Mouse (Mus musculus) midbrain, embryonic 13.5 days (tissue): ENCODE results near the gene Idh2. TPM values are rescaled to one million over a fixed set of nuclear protein-coding genes. Genes with fewer than 3 reads are reported as not detected.
A peak's percentile ranks its signal among the peaks of the same experiment; 100 is the strongest.

ENCODE experiments used
- ATAC-seq: fragments of 200-750 bp; cut with Nextera tagmentation; 2 replicates; pipeline ENCODE4 v1.8.0; 2017; ENCODE audit warnings: mild to moderate bottlenecking, moderate TSS enrichment, moderate library complexity
- H3K27ac ChIP-seq: fragments of 300-500 bp; sonication (generic); 2 replicates; pipeline ENCODE4 v1.5.1; 2015; ENCODE audit warnings: inconsistent platforms, mild to moderate bottlenecking, moderate library complexity
- H3K27me3 ChIP-seq: fragments of 300-500 bp; sonication (generic); 2 replicates; pipeline ENCODE4 v1.6.1; 2015; ENCODE audit warnings: mild to moderate bottlenecking, inconsistent platforms
- H3K36me3 ChIP-seq: fragments of 300-500 bp; sonication (generic); 2 replicates; pipeline ENCODE4 v1.6.1; 2015; ENCODE audit warnings: mild to moderate bottlenecking, inconsistent platforms
- H3K4me1 ChIP-seq: fragments of 300-500 bp; sonication (generic); replicated peaks from 2 replicates; pipeline ENCODE4 v1.6.1; 2015; ENCODE audit warnings: inconsistent platforms
- H3K4me2 ChIP-seq: fragments of 300-500 bp; sonication (generic); replicated peaks from 2 replicates; pipeline ENCODE4 v1.6.1; 2015; ENCODE audit warnings: moderate library complexity, mild to moderate bottlenecking, inconsistent platforms
- H3K4me3 ChIP-seq: fragments of 300-500 bp; sonication (generic); replicated peaks from 2 replicates; pipeline ENCODE4 v1.5.1; 2015; ENCODE audit warnings: mild to moderate bottlenecking, inconsistent platforms
- H3K9ac ChIP-seq: fragments of 300-500 bp; sonication (generic); replicated peaks from 2 replicates; pipeline ENCODE4 v1.6.1; 2015; ENCODE audit warnings: mild to moderate bottlenecking, inconsistent platforms
- H3K9me3 ChIP-seq: fragments of 300-500 bp; sonication (generic); 2 replicates; pipeline ENCODE4 v1.6.1; 2016; ENCODE audit warnings: mild to moderate bottlenecking, inconsistent platforms
- WGBS: fragments of 180-500 bp; shearing (Covaris S2); methylation state at CpG from one replicate; pipeline ENCODE4 v1.1.7; 2015; 5-methylcytosine and 5-hydroxymethylcytosine counted together
- polyA plus RNA-seq: library from polyadenylated mRNA; unstranded; fragments of >200 nt; fragmentation: Nextera tagmentation; extraction: Ambion mirVana; gene quantifications from 2 replicates; pipeline ENCODE4 v1.2.1, GENCODE M21; 2015

Idh2 gene
- polyA plus RNA-seq, 1 experiment from 2014 or later, result 296 TPM

- no peak for ATAC-seq
- Histone ChIP-seq H3K27ac (peak overlapping the region; percentile 27), H3K36me3 (no peaks in the 10 kb centered on the region), H3K9ac (0 out of 2 replicates have a peak overlapping the region, but pooled peaks have one; percentile 7), H3K9me3 (no peaks in the 10 kb centered on the region), H3K4me3 (no peak overlapping the region), H3K27me3 (no peaks in the 10 kb centered on the region), H3K4me2 (0 out of 2 replicates have a peak overlapping the region, but pooled peaks have one; percentile 0), H3K4me1 (peaks cover 47% of the 10 kb centered on the region)
- WGBS, result 47% methylated on average over 15 of the region's 15 CpGs
Measured at GRCm38 (mm10) chr7:80063902-80064736, 51.1 kb downstream of the Idh2 start.

- no peaks in the 10 kb centered on the region for H3K36me3 ChIP-seq
- WGBS, result 59% methylated on average over 5 of the region's 5 CpGs
- H3K27ac ChIP-seq, result peak overlapping the region; percentile 27
- peak; percentile 27; the same call in 1 of the 2 replicates for ATAC-seq
- no peak overlapping the region for H3K4me3 ChIP-seq
- H3K4me2 ChIP-seq, result 0 out of 2 replicates have a peak overlapping the region, but pooled peaks have one; percentile 0
- no peaks in the 10 kb centered on the region for H3K27me3 ChIP-seq
- H3K9me3 ChIP-seq, result no peaks in the 10 kb centered on the region
- H3K4me1 ChIP-seq, result peaks cover 49% of the 10 kb centered on the region
- no peak overlapping the region for H3K9ac ChIP-seq
Measured at GRCm38 (mm10) chr7:80063244-80063643, 51.9 kb downstream of the Idh2 start.

- no peaks in the 10 kb centered on the region for H3K9me3 ChIP-seq
- peaks cover 55% of the 10 kb centered on the region for H3K4me1 ChIP-seq
- no peaks in the 10 kb centered on the region for H3K27me3 ChIP-seq
- no peak overlapping the region for H3K4me2 ChIP-seq
- H3K36me3 ChIP-seq, result no peaks in the 10 kb centered on the region
- no peak overlapping the region for H3K9ac ChIP-seq
- ATAC-seq, result no peak
- no peak overlapping the region for H3K4me3 ChIP-seq
- no peak overlapping the region for H3K27ac ChIP-seq
- WGBS, result 83% methylated on average over 17 of the region's 17 CpGs
Measured at GRCm38 (mm10) chr7:80062083-80062826, 52.9 kb downstream of the Idh2 start.

- WGBS, result 88% methylated on average over 10 of the region's 10 CpGs
- Histone ChIP-seq H3K36me3 (no peaks in the 10 kb centered on the region), H3K4me3 (no peak overlapping the region), H3K4me2 (no peak overlapping the region), H3K4me1 (peaks cover 70% of the 10 kb centered on the region), H3K9me3 (no peaks in the 10 kb centered on the region), H3K27ac (no peak overlapping the region), H3K9ac (no peak overlapping the region), H3K27me3 (no peaks in the 10 kb centered on the region)
- no peak for ATAC-seq
Measured at GRCm38 (mm10) chr7:80060012-80060778, 55.0 kb downstream of the Idh2 start.

- no peaks in the 10 kb centered on the region for H3K9me3 ChIP-seq
- H3K4me2 ChIP-seq, result no peak overlapping the region
- WGBS, result 75% methylated on average over 13 of the region's 13 CpGs
- H3K4me1 ChIP-seq, result peaks cover 67% of the 10 kb centered on the region
- no peaks in the 10 kb centered on the region for H3K27me3 ChIP-seq
- H3K27ac ChIP-seq, result 0 out of 2 replicates have a peak overlapping the region, but pooled peaks have one; percentile 31
- no peak for ATAC-seq
- no peaks in the 10 kb centered on the region for H3K36me3 ChIP-seq
- no peak overlapping the region for H3K9ac ChIP-seq
- no peak overlapping the region for H3K4me3 ChIP-seq
Measured at GRCm38 (mm10) chr7:80059064-80059838, 55.9 kb downstream of the Idh2 start.

GRCm38 (mm10) chr7:80058405-80059063 is 56.7 kb downstream of the Idh2 start:
- 78% methylated on average over 4 of the region's 4 CpGs for WGBS
- H3K27ac ChIP-seq, result peak overlapping the region; percentile 81
- H3K4me3 ChIP-seq, result no peak overlapping the region
- H3K36me3 ChIP-seq, result no peaks in the 10 kb centered on the region
- H3K4me1 ChIP-seq, result peaks cover 62% of the 10 kb centered on the region
- ATAC-seq, result no peak
- H3K9me3 ChIP-seq, result no peaks in the 10 kb centered on the region
- H3K4me2 ChIP-seq, result no peak overlapping the region
- no peaks in the 10 kb centered on the region for H3K27me3 ChIP-seq
- no peak overlapping the region for H3K9ac ChIP-seq

GRCm38 (mm10) chr7:80057781-80058180 is 57.4 kb downstream of the Idh2 start:
- no peaks in the 10 kb centered on the region for H3K27me3 ChIP-seq
- peak; percentile 29 for ATAC-seq
- 0 out of 2 replicates have a peak overlapping the region, but pooled peaks have one; percentile 42 for H3K9ac ChIP-seq
- peak overlapping the region; percentile 9 for H3K4me2 ChIP-seq
- H3K4me3 ChIP-seq, result no peak overlapping the region
- H3K4me1 ChIP-seq, result peaks cover 54% of the 10 kb centered on the region
- 18% methylated on average over 14 of the region's 14 CpGs for WGBS
- peak overlapping the region; percentile 81 for H3K27ac ChIP-seq
- H3K36me3 ChIP-seq, result no peaks in the 10 kb centered on the region
- no peaks in the 10 kb centered on the region for H3K9me3 ChIP-seq

- Histone ChIP-seq H3K27me3 (no peaks in the 10 kb centered on the region), H3K9ac (0 out of 2 replicates have a peak overlapping the region, but pooled peaks have one; percentile 4), H3K4me2 (peak overlapping the region; percentile 9), H3K9me3 (no peaks in the 10 kb centered on the region), H3K4me3 (no peak overlapping the region), H3K27ac (peak overlapping the region; percentile 81), H3K36me3 (no peaks in the 10 kb centered on the region), H3K4me1 (peaks cover 52% of the 10 kb centered on the region)
- ATAC-seq, result 0 out of 2 replicates have a peak, but pooled peaks have one; percentile 9
- 67% methylated on average over 4 of the region's 4 CpGs for WGBS
Measured at GRCm38 (mm10) chr7:80057002-80057691, 58.0 kb downstream of the Idh2 start.

- Histone ChIP-seq H3K36me3 (no peaks in the 10 kb centered on the region), H3K9me3 (no peaks in the 10 kb centered on the region), H3K9ac (no peak overlapping the region), H3K4me2 (no peak overlapping the region), H3K27me3 (no peaks in the 10 kb centered on the region), H3K27ac (no peak overlapping the region), H3K4me1 (peaks cover 51% of the 10 kb centered on the region), H3K4me3 (no peak overlapping the region)
- WGBS, result 85% methylated on average over 12 of the region's 12 CpGs
- ATAC-seq, result no peak
Measured at GRCm38 (mm10) chr7:80055781-80056180, 59.4 kb downstream of the Idh2 start.

- Histone ChIP-seq H3K4me3 (no peak overlapping the region), H3K4me2 (no peak overlapping the region), H3K27me3 (no peaks in the 10 kb centered on the region), H3K36me3 (no peaks in the 10 kb centered on the region), H3K27ac (no peak overlapping the region), H3K4me1 (peaks cover 56% of the 10 kb centered on the region), H3K9ac (no peak overlapping the region), H3K9me3 (no peaks in the 10 kb centered on the region)
- 93% methylated on average over 9 of the region's 9 CpGs for WGBS
- ATAC-seq, result no peak
Measured at GRCm38 (mm10) chr7:80053147-80053546, 62.0 kb downstream of the Idh2 start.
